Mouse (Mus musculus): Measurements from ENCODE around the gene Dbp. TPM values are rescaled to one million over a fixed set of nuclear protein-coding genes. Genes with fewer than 3 reads are reported as not detected.

Gene Dbp
- polyA plus RNA-seq, 1 experiment from 2014 or later, result 4.1 TPM

Other genes with a start within 250 kb of the Dbp start
- 5,746 and 6,117 TPM in 2 replicates for gene Ftl1, start 245.2 kb upstream of the Dbp start, polyA plus RNA-seq (2016; fragmentation: Nextera tagmentation; extraction: Ambion mirVana)
- gene Bax, start 238.2 kb upstream of the Dbp start, polyA plus RNA-seq (2016; fragmentation: Nextera tagmentation; extraction: Ambion mirVana), result 262 and 276 TPM in 2 replicates
- gene Tulp2, start 223.2 kb upstream of the Dbp start, polyA plus RNA-seq (2016; fragmentation: Nextera tagmentation; extraction: Ambion mirVana), result 0.41 and 0.60 TPM in 2 replicates
- not detected in 2 replicates for gene Gm45808, start 218.3 kb upstream of the Dbp start, polyA plus RNA-seq (2016; fragmentation: Nextera tagmentation; extraction: Ambion mirVana)
- gene Dhdh, start 216.3 kb upstream of the Dbp start, polyA plus RNA-seq (2016; fragmentation: Nextera tagmentation; extraction: Ambion mirVana), result 2.3 and 2.8 TPM in 2 replicates
- 118 and 119 TPM in 2 replicates for gene Nucb1, start 194.7 kb upstream of the Dbp start, polyA plus RNA-seq (2016; fragmentation: Nextera tagmentation; extraction: Ambion mirVana)
- gene Ppp1r15a, start 178.8 kb upstream of the Dbp start, polyA plus RNA-seq (2016; fragmentation: Nextera tagmentation; extraction: Ambion mirVana), result 19.4 and 20.1 TPM in 2 replicates
- gene Plekha4, start 178.8 kb upstream of the Dbp start, polyA plus RNA-seq (2016; fragmentation: Nextera tagmentation; extraction: Ambion mirVana), result 3.2 and 3.5 TPM in 2 replicates
- gene Hsd17b14, start 150.2 kb upstream of the Dbp start, polyA plus RNA-seq (2016; fragmentation: Nextera tagmentation; extraction: Ambion mirVana), result 0.26 and 0.43 TPM in 2 replicates
- 25.7 and 29.2 TPM in 2 replicates for gene Bcat2, start 134.9 kb upstream of the Dbp start, polyA plus RNA-seq (2016; fragmentation: Nextera tagmentation; extraction: Ambion mirVana)
- not detected in 2 replicates for gene Fgf21, start 89.6 kb upstream of the Dbp start, polyA plus RNA-seq (2016; fragmentation: Nextera tagmentation; extraction: Ambion mirVana)
- gene Fut1, start 87.8 kb upstream of the Dbp start, polyA plus RNA-seq (2016; fragmentation: Nextera tagmentation; extraction: Ambion mirVana), result not detected in 2 replicates
- gene Izumo1, start 83.3 kb upstream of the Dbp start, polyA plus RNA-seq (2016; fragmentation: Nextera tagmentation; extraction: Ambion mirVana), result 0.23 TPM in 1 of 2 replicates, not detected in the other
- gene Rasip1, start 77.6 kb upstream of the Dbp start, polyA plus RNA-seq (2016; fragmentation: Nextera tagmentation; extraction: Ambion mirVana), result 16.5 and 16.8 TPM in 2 replicates
- 3.5 and 4.9 TPM in 2 replicates for gene Mamstr, start 65.1 kb upstream of the Dbp start, polyA plus RNA-seq (2016; fragmentation: Nextera tagmentation; extraction: Ambion mirVana)
- gene Fut2, start 38.7 kb upstream of the Dbp start, polyA plus RNA-seq (2016; fragmentation: Nextera tagmentation; extraction: Ambion mirVana), result 0.17 and 0.20 TPM in 2 replicates
- 1.2 and 1.7 TPM in 2 replicates for gene Ntn5, start 21.1 kb upstream of the Dbp start, polyA plus RNA-seq (2016; fragmentation: Nextera tagmentation; extraction: Ambion mirVana)
- gene Sec1, start 10.7 kb upstream of the Dbp start, polyA plus RNA-seq (2016; fragmentation: Nextera tagmentation; extraction: Ambion mirVana), result 1.0 and 1.2 TPM in 2 replicates
- 35.5 and 36.6 TPM in 2 replicates for gene Car11, start 5.2 kb upstream of the Dbp start, polyA plus RNA-seq (2016; fragmentation: Nextera tagmentation; extraction: Ambion mirVana)
- gene Rpl18, start 10.4 kb downstream of the Dbp start, polyA plus RNA-seq (2016; fragmentation: Nextera tagmentation; extraction: Ambion mirVana), result 665 and 700 TPM in 2 replicates
- 28.0 and 29.0 TPM in 2 replicates for gene Sphk2, start 12.9 kb downstream of the Dbp start, polyA plus RNA-seq (2016; fragmentation: Nextera tagmentation; extraction: Ambion mirVana)
- 0.94 and 1.00 TPM in 2 replicates for gene Fam83e, start 16.1 kb downstream of the Dbp start, polyA plus RNA-seq (2016; fragmentation: Nextera tagmentation; extraction: Ambion mirVana)
- not detected in 2 replicates for gene Spaca4, start 20.7 kb downstream of the Dbp start, polyA plus RNA-seq (2016; fragmentation: Nextera tagmentation; extraction: Ambion mirVana)
- 10.9 and 14.1 TPM in 2 replicates for gene Lmtk3, start 78.7 kb downstream of the Dbp start, polyA plus RNA-seq (2016; fragmentation: Nextera tagmentation; extraction: Ambion mirVana)
- 2.1 and 2.4 TPM in 2 replicates for gene Sult2b1, start 79.6 kb downstream of the Dbp start, polyA plus RNA-seq (2016; fragmentation: Nextera tagmentation; extraction: Ambion mirVana)
- gene Cyth2, start 109.5 kb downstream of the Dbp start, polyA plus RNA-seq (2016; fragmentation: Nextera tagmentation; extraction: Ambion mirVana), result 305 and 308 TPM in 2 replicates
- 0.86 and 0.87 TPM in 2 replicates for gene Kcnj14, start 119.7 kb downstream of the Dbp start, polyA plus RNA-seq (2016; fragmentation: Nextera tagmentation; extraction: Ambion mirVana)
- gene Grwd1, start 125.9 kb downstream of the Dbp start, polyA plus RNA-seq (2016; fragmentation: Nextera tagmentation; extraction: Ambion mirVana), result 48.3 and 50.7 TPM in 2 replicates
- gene Kdelr1, start 167.7 kb downstream of the Dbp start, polyA plus RNA-seq (2016; fragmentation: Nextera tagmentation; extraction: Ambion mirVana), result 41.8 and 54.4 TPM in 2 replicates
- 1.3 and 1.5 TPM in 2 replicates for gene Grin2d, start 173.3 kb downstream of the Dbp start, polyA plus RNA-seq (2016; fragmentation: Nextera tagmentation; extraction: Ambion mirVana)
- gene Syngr4, start 191.6 kb downstream of the Dbp start, polyA plus RNA-seq (2016; fragmentation: Nextera tagmentation; extraction: Ambion mirVana), result 0.22 and 0.56 TPM in 2 replicates
- 3.9 and 4.4 TPM in 2 replicates for gene Tmem143, start 191.9 kb downstream of the Dbp start, polyA plus RNA-seq (2016; fragmentation: Nextera tagmentation; extraction: Ambion mirVana)
- gene Emp3, start 216.3 kb downstream of the Dbp start, polyA plus RNA-seq (2016; fragmentation: Nextera tagmentation; extraction: Ambion mirVana), result 32.8 and 33.2 TPM in 2 replicates
- 2.8 and 3.7 TPM in 2 replicates for gene Ccdc114, start 219.0 kb downstream of the Dbp start, polyA plus RNA-seq (2016; fragmentation: Nextera tagmentation; extraction: Ambion mirVana)